Mouse (Mus musculus) stomach, embryonic 14.5 days (tissue): ENCODE data around the gene Gm20547. TPM values are rescaled to one million over a fixed set of nuclear protein-coding genes. Genes with fewer than 3 reads are reported as not detected.

Experiments used
- ATAC-seq: fragments of 200-750 bp; cut with Nextera tagmentation; 2 replicates; pipeline ENCODE4 v1.8.0; 2017; ENCODE audit warnings: low read depth, moderate TSS enrichment; ENCODE audit not compliant: insufficient number of reproducible peaks, insufficient read depth, low FRiP score
- H3K27ac ChIP-seq: fragments of 300-500 bp; sonication (generic); 2 replicates; pipeline ENCODE4 v1.5.1; 2014; ENCODE audit warnings: mild to moderate bottlenecking, low read length, moderate library complexity, mixed read lengths
- H3K27me3 ChIP-seq: fragments of 300-500 bp; sonication (generic); 2 replicates; pipeline ENCODE4 v1.6.1; 2014; ENCODE audit warnings: low read length, control low read depth, mixed read lengths; ENCODE audit not compliant: control insufficient read depth, insufficient read depth
- H3K36me3 ChIP-seq: fragments of 300-500 bp; sonication (generic); 2 replicates; pipeline ENCODE4 v1.6.1; 2014; ENCODE audit warnings: mild to moderate bottlenecking, control low read depth, low read length, moderate library complexity, mixed read lengths; ENCODE audit not compliant: control insufficient read depth, insufficient read depth
- H3K4me1 ChIP-seq: fragments of 300-500 bp; sonication (generic); 2 replicates; pipeline ENCODE4 v1.6.1; 2014; ENCODE audit warnings: low read length, control low read depth, mixed read lengths; ENCODE audit not compliant: control insufficient read depth, insufficient read depth
- H3K4me2 ChIP-seq: fragments of 300-500 bp; sonication (generic); replicated peaks from 2 replicates; pipeline ENCODE4 v1.6.1; 2014; ENCODE audit warnings: low read depth, low read length, control low read depth
- H3K4me3 ChIP-seq: fragments of 300-500 bp; sonication (generic); 2 replicates; pipeline ENCODE4 v1.5.1; 2014; ENCODE audit warnings: low read depth, low read length, control low read depth
- H3K9ac ChIP-seq: fragments of 300-500 bp; sonication (generic); replicated peaks from 2 replicates; pipeline ENCODE4 v1.6.1; 2014; ENCODE audit warnings: low read depth, mild to moderate bottlenecking, control low read depth, low read length, moderate library complexity, mixed read lengths
- H3K9me3 ChIP-seq: fragments of 300-500 bp; sonication (generic); 2 replicates; pipeline ENCODE4 v1.6.1; 2016; ENCODE audit warnings: low read depth, low read length, control low read depth; ENCODE audit not compliant: control insufficient read depth
- WGBS: fragments of 180-500 bp; shearing (Covaris S2); extraction: QIAGEN DNeasy Blood & Tissue Kit; methylation state at CpG from one replicate; pipeline ENCODE4 v1.1.7; 2014; 5-methylcytosine and 5-hydroxymethylcytosine counted together
- polyA plus RNA-seq: library from polyadenylated mRNA; unstranded; fragments of >200 nt; fragmentation: Nextera tagmentation; extraction: Ambion mirVana; gene quantifications from 2 replicates; pipeline ENCODE4 v1.2.1, GENCODE M21; 2014

Gm20547 gene
- polyA plus RNA-seq, 1 experiment from 2014 or later = not detected

GRCm38 (mm10) chr17:34899053-34899889 is 17.4 kb upstream of the Gm20547 start:
- Histone ChIP-seq H3K4me2 (peak overlapping the region; percentile 80), H3K27ac (peak overlapping the region; percentile 98), H3K36me3 (peaks cover 25% of the 10 kb centered on the region), H3K9me3 (no peaks in the 10 kb centered on the region), H3K4me1 (peaks cover 21% of the 10 kb centered on the region), H3K27me3 (no peaks in the 10 kb centered on the region), H3K9ac (peak overlapping the region; percentile 96), H3K4me3 (peak overlapping the region; percentile 61)
- WGBS = under 1% methylated on average over 36 of the region's 45 CpGs
- ATAC-seq = no peak

GRCm38 (mm10) chr17:34898706-34899052 is 16.8 kb upstream of the Gm20547 start:
- H3K4me2 ChIP-seq = peak overlapping the region; percentile 80
- H3K9me3 ChIP-seq = no peaks in the 10 kb centered on the region
- H3K4me1 ChIP-seq = peaks cover 23% of the 10 kb centered on the region
- ATAC-seq = no peak
- H3K27ac ChIP-seq = peak overlapping the region; percentile 98
- 1% methylated on average over 22 of the region's 47 CpGs for WGBS
- H3K9ac ChIP-seq = peak overlapping the region; percentile 96
- peaks cover 21% of the 10 kb centered on the region for H3K36me3 ChIP-seq
- H3K4me3 ChIP-seq = peak overlapping the region; percentile 61
- no peaks in the 10 kb centered on the region for H3K27me3 ChIP-seq

GRCm38 (mm10) chr17:34898160-34898586 is 16.3 kb upstream of the Gm20547 start, which contains the start of the genes C2 and Ehmt2:
C2 (minus strand) TSS chr17:34898265.
Ehmt2 (plus strand) TSS chr17:34898469.
- Histone ChIP-seq H3K4me1 (peaks cover 27% of the 10 kb centered on the region), H3K4me2 (peak within 1 kb of the TSS; percentile 80), H3K9me3 (no peaks in the 10 kb centered on the region), H3K27me3 (no peaks in the 10 kb centered on the region), H3K4me3 (peak within 1 kb of the TSS; percentile 61), H3K9ac (peak within 1 kb of the TSS; percentile 96), H3K27ac (peak within 1 kb of the TSS; percentile 98), H3K36me3 (peaks cover 16% of the 10 kb centered on the region)
- 0% methylated on average over 18 of the region's 44 CpGs for WGBS
- ATAC-seq = peak; percentile 33

GRCm38 (mm10) chr17:34897373-34898159 is 15.7 kb upstream of the Gm20547 start:
- H3K9me3 ChIP-seq = no peaks in the 10 kb centered on the region
- peak overlapping the region; percentile 98 for H3K27ac ChIP-seq
- peaks cover 10% of the 10 kb centered on the region for H3K36me3 ChIP-seq
- peak overlapping the region; percentile 80 for H3K4me2 ChIP-seq
- H3K27me3 ChIP-seq = no peaks in the 10 kb centered on the region
- WGBS = 16% methylated on average over 10 of the region's 10 CpGs
- H3K4me1 ChIP-seq = peaks cover 27% of the 10 kb centered on the region
- peak overlapping the region; percentile 61 for H3K4me3 ChIP-seq
- no peak for ATAC-seq
- peak overlapping the region; percentile 96 for H3K9ac ChIP-seq

DNA sequence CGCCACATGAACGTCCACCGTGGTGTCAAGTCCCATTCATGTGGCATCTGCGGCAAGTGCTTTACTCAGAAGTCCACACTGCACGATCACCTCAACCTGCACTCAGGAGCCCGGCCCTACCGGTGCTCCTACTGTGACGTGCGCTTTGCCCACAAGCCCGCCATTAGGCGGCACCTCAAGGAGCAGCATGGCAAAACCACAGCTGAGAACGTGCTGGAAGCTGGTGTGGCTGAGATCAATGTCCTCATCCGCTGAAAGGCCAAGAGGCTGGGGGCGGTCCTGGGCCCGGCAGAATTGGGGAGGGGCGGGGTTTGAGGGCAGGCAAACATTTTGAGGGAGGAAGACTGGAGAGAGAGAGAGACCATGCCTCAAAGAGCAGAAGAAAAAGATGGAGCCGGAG is 14.5 kb upstream of the Gm20547 start:
- H3K36me3 ChIP-seq = peaks cover 4% of the 10 kb centered on the region
- peaks cover 27% of the 10 kb centered on the region for H3K4me1 ChIP-seq
- H3K4me3 ChIP-seq = no peak overlapping the region
- no peak overlapping the region for H3K9ac ChIP-seq
- H3K27me3 ChIP-seq = no peaks in the 10 kb centered on the region
- WGBS = 80% methylated on average over 17 of the region's 17 CpGs
- ATAC-seq = no peak
- H3K27ac ChIP-seq = no peak overlapping the region
- H3K4me2 ChIP-seq = no peak overlapping the region
- H3K9me3 ChIP-seq = no peaks in the 10 kb centered on the region

- Histone ChIP-seq H3K9me3 (no peaks in the 10 kb centered on the region), H3K36me3 (no peaks in the 10 kb centered on the region; the same call in 1 of the 2 replicates), H3K9ac (no peak overlapping the region), H3K4me1 (peaks cover 27% of the 10 kb centered on the region), H3K4me3 (peak overlapping the region; percentile 82), H3K4me2 (peak overlapping the region; percentile 84), H3K27me3 (no peaks in the 10 kb centered on the region), H3K27ac (peak overlapping the region; percentile 92; the same call in 1 of the 2 replicates)
- WGBS = 87% methylated on average over 15 of the region's 15 CpGs
- ATAC-seq = no peak
These were observed 13.9 kb upstream of the Gm20547 start for GRCm38 (mm10) chr17:34895724-34896123.

DNA sequence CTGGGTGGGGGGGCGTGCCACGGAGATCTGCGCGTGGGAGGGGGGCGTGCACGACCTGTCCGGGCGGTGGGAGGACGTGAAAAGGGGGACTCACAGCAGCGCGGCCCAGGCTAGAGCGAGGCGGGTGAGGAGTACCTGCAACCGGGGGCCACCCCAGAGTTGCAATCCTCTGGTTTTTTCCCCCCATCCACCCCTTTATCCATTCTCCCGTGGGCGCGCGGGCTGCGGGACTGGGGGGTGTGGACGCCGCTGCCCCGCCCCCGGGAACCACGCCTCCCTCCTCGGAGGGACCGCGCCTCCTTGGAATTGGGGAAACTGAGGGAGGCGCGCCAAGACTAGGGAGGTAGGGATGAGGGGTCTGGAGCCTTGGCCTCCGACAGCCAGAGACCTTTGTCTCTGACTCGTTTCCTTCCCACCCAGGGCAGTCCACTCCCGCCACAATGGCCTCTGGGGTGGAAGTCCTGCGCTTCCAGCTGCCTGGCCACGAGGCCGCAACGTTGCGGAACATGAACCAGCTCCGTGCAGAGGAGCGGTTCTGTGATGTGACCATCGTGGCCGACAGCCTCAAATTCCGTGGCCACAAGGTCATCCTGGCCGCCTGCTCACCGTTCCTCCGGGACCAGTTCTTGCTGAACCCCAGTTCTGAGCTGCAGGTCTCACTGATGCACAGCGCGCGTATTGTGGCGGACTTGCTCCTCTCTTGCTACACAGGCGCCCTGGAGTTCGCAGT is 13.1 kb upstream of the Gm20547 start:
- peak overlapping the region; percentile 92 for H3K27ac ChIP-seq
- H3K4me2 ChIP-seq = peak overlapping the region; percentile 84
- H3K4me3 ChIP-seq = peak overlapping the region; percentile 82
- ATAC-seq = peak; percentile 5; the same call in 1 of the 2 replicates
- peaks cover 22% of the 10 kb centered on the region for H3K4me1 ChIP-seq
- 7% methylated on average over 38 of the region's 51 CpGs for WGBS
- peak overlapping the region; percentile 87 for H3K9ac ChIP-seq
- no peaks in the 10 kb centered on the region for H3K9me3 ChIP-seq
- no peaks in the 10 kb centered on the region for H3K27me3 ChIP-seq
- no peaks in the 10 kb centered on the region; the same call in 1 of the 2 replicates for H3K36me3 ChIP-seq
